Mouse (Mus musculus): Measurements from ENCODE around the gene Acsl6. TPM values are rescaled to one million over a fixed set of nuclear protein-coding genes. Genes with fewer than 3 reads are reported as not detected.
"Not testable (repeated sequence)": the region's sequence is repeated elsewhere in the genome, so short reads cannot be mapped to it uniquely, and the experiment has no call there.

Acsl6 gene
- total RNA-seq, 2 experiments from 2014 or later, result 0.27 to 0.45 TPM

GRCm38 (mm10) chr11:54355564-54355955 lies 52.0 kb downstream of the Acsl6 start:
- no peak for DNase-seq
- intact Hi-C loops (cut with DNase I), result loop anchor here (5.0 kb wide), 1 partner anchor 67 kb away; no protein-coding TSS in a partner anchor

- intact Hi-C loops (cut with DNase I), result loop anchor here (5.0 kb wide), 1 partner anchor 66 kb away; no protein-coding TSS in a partner anchor
- DNase-seq, result peak in 1 of 2 experiments; percentile 20
These were observed 53.1 kb downstream of the Acsl6 start for GRCm38 (mm10) chr11:54356676-54357075.

- intact Hi-C loops (cut with DNase I), result no loop called here
- DNase-seq, result no peak
These were observed 69.0 kb downstream of the Acsl6 start for GRCm38 (mm10) chr11:54372553-54372952.

GRCm38 (mm10) chr11:54390386-54390785 lies 86.8 kb downstream of the Acsl6 start:
- intact Hi-C loops (cut with DNase I), result no loop called here

GRCm38 (mm10) chr11:54391326-54391725 lies 87.7 kb downstream of the Acsl6 start:
- DNase-seq, result no peak
- intact Hi-C loops (cut with DNase I), result no loop called here

More at GRCm38 (mm10) chr11:54390386-54390785, 86.8 kb downstream of the Acsl6 start:
- peak in 1 of 2 experiments; percentile 2 for DNase-seq

GRCm38 (mm10) chr11:54396686-54397085 lies 93.1 kb downstream of the Acsl6 start:
- intact Hi-C loops (cut with DNase I), result no loop called here
- DNase-seq, result no peak

GRCm38 (mm10) chr11:54398058-54398457 lies 94.5 kb downstream of the Acsl6 start:
- DNase-seq, result no peak
- intact Hi-C loops (cut with DNase I), result no loop called here

GRCm38 (mm10) chr11:54400803-54401202 lies 97.2 kb downstream of the Acsl6 start:
- intact Hi-C loops (cut with DNase I); DNase-seq: not testable (repeated sequence)

GRCm38 (mm10) chr11:54404885-54405284 lies 101.3 kb downstream of the Acsl6 start:
- DNase-seq, result no peak
- intact Hi-C loops (cut with DNase I), result no loop called here

- no peak for DNase-seq
- intact Hi-C loops (cut with DNase I), result no loop called here
These were observed 103.4 kb downstream of the Acsl6 start for GRCm38 (mm10) chr11:54406930-54407546.

- intact Hi-C loops (cut with DNase I), result no loop called here
- no peak for DNase-seq
These were observed 107.0 kb downstream of the Acsl6 start for GRCm38 (mm10) chr11:54410612-54411011.

GRCm38 (mm10) chr11:54413017-54413416 lies 109.4 kb downstream of the Acsl6 start:
- DNase-seq, result peak; percentile 22 to 28
- intact Hi-C loops (cut with DNase I), result no loop called here

Other genes starting within 250 kb of the Acsl6 start
- gene Pdlim4, start 234.8 kb upstream of the Acsl6 start, total RNA-seq (2021), result 10 to 100 TPM; 23.4 to 28.2 TPM
- gene P4ha2, start 203.7 kb upstream of the Acsl6 start, total RNA-seq (2021), result 10 to 100 TPM; 36.8 to 37.0 TPM
- not detected for gene Csf2, start 54.1 kb upstream of the Acsl6 start, total RNA-seq (2021)
- gene Il3, start 36.5 kb upstream of the Acsl6 start, total RNA-seq (2021), result not detected
- gene Meikin, start 66.9 kb downstream of the Acsl6 start, total RNA-seq (2021), result not detected
- 10 to 100 TPM; 30.5 to 34.7 TPM for gene Fnip1, start 134.4 kb downstream of the Acsl6 start, total RNA-seq (2021)
- gene Rapgef6, start 219.0 kb downstream of the Acsl6 start, total RNA-seq (2021), result 10 to 100 TPM; 24.8 to 25.7 TPM